Mouse (Mus musculus) lung, adult 2 months (tissue): Measurements from ENCODE around the gene Fam111a. TPM values are rescaled to one million over a fixed set of nuclear protein-coding genes. Genes with fewer than 3 reads are reported as not detected.

Experiments
- DNase-seq: peaks from one replicate; pipeline ENCODE4 v3.0.0; 2022
- H3K4me1 ChIP-seq: fragments of 200-500 bp; 2 replicates; pipeline ENCODE4 v1.6.1; 2011; ENCODE audit warnings: low read length; ENCODE audit not compliant: control insufficient read depth, insufficient read depth
- H3K4me3 ChIP-seq: fragments of 200-500 bp; replicated peaks from 2 replicates; pipeline ENCODE3; 2011; ENCODE audit warnings: low read depth, mild to moderate bottlenecking, control low read depth, low read length; ENCODE audit errors: extremely low read depth
- CTCF ChIP-seq: fragments of 200-500 bp; IDR thresholded peaks from 2 replicates; pipeline ENCODE4 v1.5.1; 2011; ENCODE audit warnings: mild to moderate bottlenecking, low read length, control low read depth; ENCODE audit not compliant: insufficient read depth
- POLR2A ChIP-seq: fragments of 200-500 bp; IDR thresholded peaks from 2 replicates; pipeline ENCODE4 v1.6.1; 2011; ENCODE audit warnings: low read depth, mild to moderate bottlenecking, control low read depth, low read length, borderline replicate concordance; ENCODE audit errors: extremely low read depth
- WGBS: fragments of 180-500 bp; shearing (Covaris S2); methylation state at CpG from one replicate; pipeline ENCODE4 v1.1.7; 2018; 5-methylcytosine and 5-hydroxymethylcytosine counted together
- polyA plus RNA-seq: library from polyadenylated mRNA; depleted of rRNA; stranded (reverse); fragments of >200 nt; gene quantifications from 2 replicates; pipeline ENCODE4 v1.2.3, GENCODE M21; 2012

Gene Fam111a
- polyA plus RNA-seq, 1 experiment = 2.8 TPM

GRCm38 (mm10) chr19:12556293-12556692 is 10.8 kb downstream of the Fam111a start:
- TF ChIP-seq CTCF (no peak), POLR2A (no peak)
- DNase-seq = no peak
- Histone ChIP-seq H3K4me3 (no peak overlapping the region), H3K4me1 (no peaks in the 10 kb centered on the region; the same call in 1 of the 2 replicates)
- 81% methylated on average over 2 of the region's 2 CpGs for WGBS

- 79% methylated on average over 4 of the region's 4 CpGs for WGBS
- TF ChIP-seq CTCF = no peak
- no peak for TF ChIP-seq POLR2A
- no peak overlapping the region for H3K4me3 ChIP-seq
- no peaks in the 10 kb centered on the region; the same call in 1 of the 2 replicates for H3K4me1 ChIP-seq
- DNase-seq = no peak
Measured at GRCm38 (mm10) chr19:12558219-12558618, 12.7 kb downstream of the Fam111a start.

DNA sequence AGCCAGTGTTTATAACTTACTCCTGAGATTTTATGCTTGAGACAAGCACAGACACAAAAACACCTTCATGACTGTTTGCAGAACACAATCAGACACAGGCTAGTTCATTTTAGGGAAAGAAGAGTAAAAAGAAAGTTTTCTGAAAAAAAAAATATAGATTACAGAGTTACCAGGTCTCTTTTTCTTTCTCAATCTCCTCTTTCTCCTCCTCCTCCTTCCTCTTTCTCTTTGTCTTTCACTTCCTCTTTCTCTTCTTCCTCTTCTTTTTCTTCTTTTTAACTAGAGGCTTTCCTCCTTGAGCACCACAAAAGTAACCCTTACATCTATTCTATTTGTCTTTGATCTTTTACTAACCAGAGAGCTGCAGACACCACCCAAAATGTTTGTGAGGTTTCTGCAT is 18.7 kb downstream of the Fam111a start:
- no peaks in the 10 kb centered on the region for H3K4me1 ChIP-seq
- no peak overlapping the region for H3K4me3 ChIP-seq
- no peak for DNase-seq
- no peak for TF ChIP-seq CTCF
- no peak for TF ChIP-seq POLR2A

GRCm38 (mm10) chr19:12567011-12567410 is 21.5 kb downstream of the Fam111a start:
- WGBS = 33% methylated on average over 4 of the region's 4 CpGs
- H3K4me3 ChIP-seq = no peak overlapping the region
- no peak for DNase-seq
- no peak for TF ChIP-seq POLR2A
- H3K4me1 ChIP-seq = no peaks in the 10 kb centered on the region

DNA sequence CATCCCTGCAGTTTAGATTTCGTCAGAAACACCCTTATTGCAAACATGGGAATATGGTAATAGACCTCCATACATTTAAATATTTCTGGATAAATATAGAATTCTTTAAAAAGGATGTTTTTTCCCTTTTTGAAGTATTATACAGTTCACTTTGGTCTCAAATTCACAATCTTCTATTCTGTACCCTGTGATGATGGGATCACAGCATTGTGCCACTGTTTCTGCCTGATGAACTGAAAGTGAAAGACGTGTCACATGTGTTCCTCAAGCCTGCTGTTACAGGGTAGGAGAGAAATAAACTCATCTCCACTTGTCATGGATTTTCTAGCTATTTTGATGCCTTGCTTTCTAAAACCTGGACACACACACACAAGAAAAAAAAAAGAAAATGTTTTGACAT is 25.3 kb downstream of the Fam111a start:
- H3K4me3 ChIP-seq = no peak overlapping the region
- TF ChIP-seq POLR2A (no peak), CTCF (no peak)
- WGBS = 56% methylated on average over 2 of the region's 2 CpGs
- DNase-seq = no peak
- no peaks in the 10 kb centered on the region; the same call in 1 of the 2 replicates for H3K4me1 ChIP-seq

GRCm38 (mm10) chr19:12571687-12572086 is 26.1 kb downstream of the Fam111a start:
- no peak overlapping the region for H3K4me3 ChIP-seq
- WGBS = 82% methylated on average over 1 of the region's 1 CpGs
- no peak for DNase-seq
- H3K4me1 ChIP-seq = peaks cover 2% of the 10 kb centered on the region; the same call in 1 of the 2 replicates
- no peak for TF ChIP-seq POLR2A
- no peak for TF ChIP-seq CTCF

- DNase-seq = no peak
- Histone ChIP-seq H3K4me1 (peaks cover 3% of the 10 kb centered on the region; the same call in 1 of the 2 replicates), H3K4me3 (no peak overlapping the region)
- 60% methylated on average over 1 of the region's 1 CpGs for WGBS
- TF ChIP-seq POLR2A = no peak
- no peak for TF ChIP-seq CTCF
Measured at GRCm38 (mm10) chr19:12572614-12573265, 27.2 kb downstream of the Fam111a start.

DNA sequence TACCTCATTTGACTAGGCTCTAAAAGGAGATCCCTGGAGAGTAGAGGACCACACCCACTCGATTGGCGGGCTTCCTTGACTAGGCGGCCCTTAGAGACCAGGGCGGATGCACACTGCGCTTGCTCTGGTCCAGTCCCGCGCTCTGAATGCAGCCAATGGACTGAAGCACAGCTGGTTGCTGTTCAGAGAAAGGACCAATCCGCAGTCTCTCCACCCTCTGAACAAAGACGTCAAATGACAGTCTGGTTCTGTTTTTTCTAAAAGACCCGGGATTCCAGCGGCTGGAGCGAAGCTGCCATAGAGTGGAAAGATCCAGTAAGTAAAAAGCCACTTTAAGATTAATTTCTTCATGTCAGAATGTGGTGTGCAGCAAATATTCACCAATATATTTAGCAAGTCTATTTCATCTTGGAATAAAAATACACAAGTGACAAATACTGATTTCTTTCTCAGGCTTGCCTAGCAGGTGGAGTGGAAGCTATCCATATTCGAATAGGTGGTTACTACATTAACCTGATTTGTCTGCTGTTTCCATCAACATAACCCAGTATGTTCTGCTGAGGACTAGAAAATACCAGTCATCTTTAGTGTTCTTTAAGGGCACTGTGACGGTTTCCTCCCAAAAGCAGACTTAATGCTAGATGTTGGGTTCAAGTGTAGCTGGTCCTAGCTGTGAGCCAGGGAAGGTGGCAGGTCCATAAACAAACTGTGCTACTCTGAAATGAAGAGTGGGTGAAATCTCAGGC is 27.9 kb downstream of the Fam111a start:
- DNase-seq = peak; percentile 72
- WGBS = 2% methylated on average over 14 of the region's 14 CpGs
- Histone ChIP-seq H3K4me1 (peaks cover 3% of the 10 kb centered on the region; the same call in 1 of the 2 replicates), H3K4me3 (peak overlapping the region; percentile 57)
- no peak for TF ChIP-seq POLR2A
- no peak for TF ChIP-seq CTCF

GRCm38 (mm10) chr19:12574012-12574407 is 28.5 kb downstream of the Fam111a start:
- 3% methylated on average over 5 of the region's 5 CpGs for WGBS
- H3K4me1 ChIP-seq = peaks cover 3% of the 10 kb centered on the region; the same call in 1 of the 2 replicates
- TF ChIP-seq CTCF = no peak
- TF ChIP-seq POLR2A = no peak
- H3K4me3 ChIP-seq = peak overlapping the region; percentile 57
- peak; percentile 31 for DNase-seq

GRCm38 (mm10) chr19:12575107-12575506 is 29.6 kb downstream of the Fam111a start:
- Histone ChIP-seq H3K4me1 (peaks cover 3% of the 10 kb centered on the region; the same call in 1 of the 2 replicates), H3K4me3 (no peak overlapping the region)
- 54% methylated on average over 7 of the region's 7 CpGs for WGBS
- no peak for TF ChIP-seq CTCF
- no peak for TF ChIP-seq POLR2A
- DNase-seq = no peak
